Mouse (Mus musculus) c-Kit-positive CD71-negative TER-119-negative erythroid progenitor cells, embryonic 14.5 days (primary cell): ENCODE measurements around the gene Pfkfb4.
A peak's percentile ranks its signal among the peaks of the same experiment; 100 is the strongest.

Experiments
- DNase-seq: peaks from one replicate; pipeline ENCODE4 v3.0.0-alpha.2; 2013; ENCODE audit warnings: low read depth

Pfkfb4 gene

GRCm38 (mm10) chr9:109058006-109058765 lies 66.6 kb downstream of the Pfkfb4 start:
- no peak for DNase-seq

- DNase-seq = peak; percentile 73
Measured at GRCm38 (mm10) chr9:109059136-109059903, 67.7 kb downstream of the Pfkfb4 start, which contains the start of gene Trex1. TSS of gene Trex1 (minus strand) at chr9:109059734.

- no peak for DNase-seq
Measured at GRCm38 (mm10) chr9:109060184-109060897, 68.8 kb downstream of the Pfkfb4 start.

GRCm38 (mm10) chr9:109060898-109061295 lies 69.3 kb downstream of the Pfkfb4 start:
- DNase-seq = no peak

- no peak for DNase-seq
Measured at GRCm38 (mm10) chr9:109068095-109068735, 76.6 kb downstream of the Pfkfb4 start.

- peak; percentile 82 for DNase-seq
Measured at GRCm38 (mm10) chr9:109073661-109074573, 82.3 kb downstream of the Pfkfb4 start, which contains the start of gene Atrip. TSS of gene Atrip (minus strand) at chr9:109074124.

GRCm38 (mm10) chr9:109080516-109080915 lies 88.9 kb downstream of the Pfkfb4 start:
- DNase-seq = no peak

- no peak for DNase-seq
Measured at GRCm38 (mm10) chr9:109081749-109082123, 90.2 kb downstream of the Pfkfb4 start.
